Mouse (Mus musculus): ENCODE measurements around the gene Spata5.

Gene Spata5

DNA sequence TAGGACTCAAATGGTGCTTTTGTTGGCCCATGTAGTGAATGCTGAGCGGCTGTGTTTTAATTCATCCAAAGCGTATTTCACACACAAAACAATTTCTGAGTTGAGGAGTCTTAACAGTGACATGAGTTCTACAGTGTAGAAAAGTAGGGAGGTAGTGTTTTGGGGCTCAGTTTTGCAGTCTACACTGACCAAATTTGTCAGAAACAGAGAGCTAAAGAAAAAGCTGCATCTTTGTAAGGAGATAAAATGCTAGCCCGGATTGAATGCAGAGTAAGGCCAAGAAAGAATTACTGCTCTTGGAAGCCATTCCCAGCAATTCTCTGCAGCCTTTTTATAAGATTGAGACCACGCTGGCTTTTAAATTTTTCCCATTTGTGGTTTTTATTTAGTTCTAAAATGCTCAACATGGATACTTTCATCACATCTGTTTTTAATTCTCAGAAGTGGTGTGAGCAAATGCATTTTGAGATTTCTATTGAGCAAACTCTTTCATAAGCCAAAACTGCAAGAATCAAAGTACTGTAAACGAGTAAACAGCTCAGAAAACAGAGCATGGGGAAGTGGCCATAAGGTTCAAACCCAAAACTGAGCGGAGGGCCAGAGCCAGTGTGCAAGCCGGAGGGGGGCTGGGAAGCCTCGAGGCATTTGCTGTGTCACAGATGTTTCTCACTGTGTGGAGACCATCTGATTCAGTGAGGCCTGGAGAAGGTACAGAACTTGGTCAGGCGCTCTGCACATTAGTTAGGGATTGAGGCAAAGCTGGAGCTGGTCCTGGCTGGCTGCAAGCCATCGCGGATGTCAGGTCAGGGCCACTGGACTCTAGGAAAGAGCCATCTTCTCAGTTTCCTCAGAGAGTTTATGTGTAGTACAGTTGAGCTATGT is 17.7 kb upstream of the Spata5 start:
- no peak for DNase-seq (ENCODE audit: low read depth, low spot score)
- H3K36me3 ChIP-seq (ENCODE audit: control insufficient read depth, insufficient read depth, low read length, poor library complexity, severe bottlenecking), result peaks cover 2% of the 10 kb centered on the region; the same call in 1 of the 2 replicates
- H3K27me3 ChIP-seq (ENCODE audit: control insufficient read depth, insufficient read depth, low read length, poor library complexity, severe bottlenecking), result no peaks in the 10 kb centered on the region

DNA sequence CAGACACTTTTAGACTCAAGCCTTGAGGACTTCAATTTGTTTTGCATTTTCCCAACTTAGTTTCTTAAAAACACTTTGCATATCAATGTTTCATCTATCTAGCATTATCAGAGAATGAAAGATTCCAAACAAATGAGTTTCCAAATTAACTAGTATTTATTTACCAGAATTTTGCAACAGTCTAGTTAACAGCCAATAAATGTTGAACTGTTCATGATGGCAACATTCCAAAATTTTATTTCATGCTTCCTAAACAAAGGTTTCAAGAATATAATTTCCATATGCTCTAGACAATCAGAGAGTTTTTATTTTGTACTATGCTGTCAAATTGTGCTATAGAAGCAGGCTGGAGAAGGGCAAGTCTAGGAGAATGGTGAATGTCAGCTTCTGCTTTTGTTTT is 12.1 kb upstream of the Spata5 start:
- H3K36me3 ChIP-seq (ENCODE audit: control insufficient read depth, insufficient read depth, low read length, poor library complexity, severe bottlenecking), result peaks cover 4% of the 10 kb centered on the region
- no peaks in the 10 kb centered on the region for H3K27me3 ChIP-seq (ENCODE audit: control insufficient read depth, insufficient read depth, low read length, poor library complexity, severe bottlenecking)
- no peak for DNase-seq (ENCODE audit: low read depth, low spot score)

DNA sequence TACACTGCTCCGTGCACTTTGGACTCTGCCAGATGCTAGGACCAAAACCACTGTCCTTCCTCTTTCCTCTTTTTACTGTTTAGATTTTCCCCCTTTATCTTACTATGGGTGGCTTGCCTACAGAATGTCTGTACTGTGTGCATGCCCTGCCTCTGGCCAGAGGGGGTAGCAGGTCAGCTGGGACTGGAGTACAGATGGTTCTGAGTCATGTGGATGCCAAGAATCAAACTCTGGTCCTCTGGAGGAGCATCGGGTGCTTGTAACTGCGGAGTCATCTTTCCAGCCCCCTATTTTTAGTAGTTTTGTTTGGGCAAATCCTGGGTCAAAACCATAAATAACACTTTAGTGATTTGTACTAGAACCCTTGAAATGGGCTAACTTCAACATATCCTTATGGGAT is 6.2 kb upstream of the Spata5 start:
- no peak for DNase-seq (ENCODE audit: low read depth, low spot score)
- H3K27me3 ChIP-seq (ENCODE audit: control insufficient read depth, insufficient read depth, low read length, poor library complexity, severe bottlenecking), result no peaks in the 10 kb centered on the region
- peaks cover 2% of the 10 kb centered on the region; the same call in 1 of the 2 replicates for H3K36me3 ChIP-seq (ENCODE audit: control insufficient read depth, insufficient read depth, low read length, poor library complexity, severe bottlenecking)

DNA sequence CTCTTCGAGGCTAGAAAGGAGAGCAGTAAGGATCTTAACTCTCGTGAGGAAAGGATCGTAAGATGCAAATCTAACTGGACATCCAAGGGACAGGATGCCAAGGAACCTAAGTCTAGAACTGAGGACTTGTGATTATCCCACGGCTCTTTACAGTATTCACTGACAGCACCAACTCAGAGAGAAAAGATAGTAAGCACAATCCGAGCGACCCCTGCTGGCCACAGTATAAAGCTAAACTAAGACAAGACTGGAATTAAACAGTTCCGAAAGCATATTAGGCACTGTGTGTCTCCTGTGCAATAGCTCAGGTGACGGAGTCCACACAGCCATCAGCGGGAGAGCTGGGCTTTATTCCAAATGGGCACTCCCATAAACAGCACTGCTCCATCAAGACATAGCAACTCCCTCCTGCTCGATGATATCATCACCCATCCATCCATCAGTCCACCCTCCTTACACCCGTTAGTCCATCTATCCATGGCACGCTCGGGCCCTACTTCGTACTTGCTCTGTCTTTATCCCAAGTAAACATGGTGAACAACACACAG is 5.2 kb upstream of the Spata5 start:
- DNase-seq (ENCODE audit: low read depth, low spot score), result peak; percentile 77
- Histone ChIP-seq H3K27me3 (ENCODE audit: control insufficient read depth, insufficient read depth, low read length, poor library complexity, severe bottlenecking) (no peaks in the 10 kb centered on the region), H3K36me3 (ENCODE audit: control insufficient read depth, insufficient read depth, low read length, poor library complexity, severe bottlenecking) (peaks cover 2% of the 10 kb centered on the region; the same call in 1 of the 2 replicates)

DNA sequence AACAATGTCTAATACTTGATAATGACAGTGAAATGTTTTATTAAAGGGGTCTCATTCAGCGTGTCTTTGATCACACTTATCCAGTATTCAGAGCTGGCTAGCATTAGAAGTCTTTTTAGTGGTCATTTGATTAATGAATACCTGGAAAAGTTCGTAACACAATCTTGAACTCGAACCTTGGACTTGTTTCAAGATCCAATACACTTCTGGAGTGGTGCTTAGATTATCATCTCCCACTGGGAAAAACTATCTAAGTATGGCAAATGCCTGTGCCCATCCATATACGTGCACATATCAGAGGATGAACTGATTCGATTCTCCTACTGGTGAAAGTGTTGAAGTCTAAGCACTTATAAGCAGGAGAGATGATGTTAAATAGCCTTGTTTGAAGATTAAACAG is 1.4 kb upstream of the Spata5 start:
- no peaks in the 10 kb centered on the region for H3K27me3 ChIP-seq (ENCODE audit: control insufficient read depth, insufficient read depth, low read length, poor library complexity, severe bottlenecking)
- peak; percentile 5 for DNase-seq (ENCODE audit: low read depth, low spot score)
- H3K36me3 ChIP-seq (ENCODE audit: control insufficient read depth, insufficient read depth, low read length, poor library complexity, severe bottlenecking), result no peaks in the 10 kb centered on the region

DNA sequence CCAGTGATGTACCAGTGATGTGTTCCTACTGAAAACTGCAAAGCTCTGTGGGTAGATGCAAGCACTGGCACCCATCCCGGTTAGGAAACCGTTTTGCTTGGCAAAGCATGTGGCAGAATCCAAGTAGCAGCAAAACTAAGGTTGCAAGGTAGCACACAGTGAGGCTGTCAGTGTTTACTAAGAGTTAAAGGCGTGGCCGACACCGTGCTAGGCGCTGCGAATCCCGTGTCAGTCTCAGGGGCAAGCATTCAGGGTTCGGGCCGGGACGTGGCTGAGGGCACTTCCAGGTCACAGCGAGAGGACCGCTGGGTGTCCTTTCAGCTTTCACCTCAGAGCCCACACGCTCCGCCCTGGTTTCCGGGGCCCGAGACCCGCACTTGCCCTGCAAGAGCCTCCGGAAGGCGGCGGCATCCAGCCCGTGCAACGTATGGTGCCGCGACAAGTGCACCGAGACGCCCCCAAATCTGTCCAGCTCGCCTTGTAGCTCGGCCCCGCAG is 687 bp upstream of the Spata5 start:
- H3K36me3 ChIP-seq (ENCODE audit: control insufficient read depth, insufficient read depth, low read length, poor library complexity, severe bottlenecking), result no peaks in the 10 kb centered on the region
- H3K27me3 ChIP-seq (ENCODE audit: control insufficient read depth, insufficient read depth, low read length, poor library complexity, severe bottlenecking), result no peaks in the 10 kb centered on the region
- DNase-seq (ENCODE audit: low read depth, low spot score), result no peak

DNA sequence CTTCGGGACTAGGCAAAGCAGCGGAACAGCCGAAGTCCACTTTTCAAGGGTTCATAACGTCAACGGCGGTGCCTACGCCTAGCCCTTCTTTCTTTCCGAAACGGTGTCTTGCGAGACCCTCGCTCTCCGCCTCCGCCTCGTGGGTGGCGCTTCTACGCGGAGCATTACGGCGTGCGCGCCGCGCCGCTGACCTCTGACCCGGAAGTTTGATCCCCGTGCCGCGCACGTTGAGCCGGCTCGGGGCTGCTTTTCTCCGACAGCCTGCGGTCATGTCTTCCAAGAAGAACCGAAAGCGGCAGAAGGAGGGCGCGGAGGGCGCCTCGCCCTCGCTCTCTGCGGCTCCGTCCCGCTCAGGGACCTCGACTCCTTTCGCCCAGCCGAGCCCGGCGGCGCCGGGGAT is 376 bp downstream of the Spata5 start, which contains the start of gene Nudt6:
TSS of gene Nudt6 (minus strand) at position 140 of the 400 bp plus-strand sequence.
- no peaks in the 10 kb centered on the region for H3K27me3 ChIP-seq (ENCODE audit: control insufficient read depth, insufficient read depth, low read length, poor library complexity, severe bottlenecking)
- DNase-seq (ENCODE audit: low read depth, low spot score), result peak; percentile 95
- H3K36me3 ChIP-seq (ENCODE audit: control insufficient read depth, insufficient read depth, low read length, poor library complexity, severe bottlenecking), result no peaks in the 10 kb centered on the region

DNA sequence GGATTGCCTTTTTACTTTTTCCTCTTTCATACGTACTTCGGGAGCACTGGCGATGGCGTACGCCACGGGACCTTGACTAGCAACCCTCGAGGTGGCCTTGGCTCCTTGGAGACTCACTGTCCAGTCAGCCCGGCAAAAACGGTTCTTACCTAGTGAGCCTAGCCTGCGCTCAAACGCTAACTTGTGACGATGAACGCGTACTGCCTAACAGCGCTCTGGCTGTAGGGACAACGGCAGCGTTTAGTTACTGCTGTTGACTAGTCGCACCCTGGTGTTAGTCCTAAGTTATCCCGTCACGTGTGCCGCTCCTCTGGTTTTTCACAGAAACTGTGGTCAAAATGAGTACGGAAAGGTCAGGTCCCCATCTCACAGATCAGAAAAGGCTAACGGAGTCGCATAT is 945 bp downstream of the Spata5 start:
- no peaks in the 10 kb centered on the region for H3K27me3 ChIP-seq (ENCODE audit: control insufficient read depth, insufficient read depth, low read length, poor library complexity, severe bottlenecking)
- peak; percentile 57 for DNase-seq (ENCODE audit: low read depth, low spot score)
- H3K36me3 ChIP-seq (ENCODE audit: control insufficient read depth, insufficient read depth, low read length, poor library complexity, severe bottlenecking), result 0 out of 2 replicates have a peak, but pooled peaks cover 3% of the 10 kb centered on the region

DNA sequence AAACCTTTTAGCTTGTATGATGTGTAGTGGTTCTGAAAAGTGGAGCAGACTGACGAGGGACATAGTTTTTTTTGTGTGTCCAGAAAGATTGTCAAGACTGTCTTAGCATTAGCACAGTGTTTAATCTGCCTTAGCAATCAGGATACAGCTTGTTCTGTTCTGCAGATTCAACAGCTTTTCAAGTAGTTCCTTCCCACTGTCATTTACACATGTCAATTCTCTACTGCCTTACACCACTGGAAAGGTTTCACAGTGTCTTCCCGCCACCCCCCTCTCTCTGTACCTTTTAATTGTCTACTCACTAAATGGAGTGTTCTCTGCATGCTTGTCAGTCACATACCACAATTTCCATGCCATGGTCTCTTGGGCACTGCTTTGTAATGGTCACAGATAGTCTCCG is 1.5 kb downstream of the Spata5 start:
- peak; percentile 37 for DNase-seq (ENCODE audit: low read depth, low spot score)
- Histone ChIP-seq H3K27me3 (ENCODE audit: control insufficient read depth, insufficient read depth, low read length, poor library complexity, severe bottlenecking) (no peaks in the 10 kb centered on the region), H3K36me3 (ENCODE audit: control insufficient read depth, insufficient read depth, low read length, poor library complexity, severe bottlenecking) (peaks cover 3% of the 10 kb centered on the region; the same call in 1 of the 2 replicates)

DNA sequence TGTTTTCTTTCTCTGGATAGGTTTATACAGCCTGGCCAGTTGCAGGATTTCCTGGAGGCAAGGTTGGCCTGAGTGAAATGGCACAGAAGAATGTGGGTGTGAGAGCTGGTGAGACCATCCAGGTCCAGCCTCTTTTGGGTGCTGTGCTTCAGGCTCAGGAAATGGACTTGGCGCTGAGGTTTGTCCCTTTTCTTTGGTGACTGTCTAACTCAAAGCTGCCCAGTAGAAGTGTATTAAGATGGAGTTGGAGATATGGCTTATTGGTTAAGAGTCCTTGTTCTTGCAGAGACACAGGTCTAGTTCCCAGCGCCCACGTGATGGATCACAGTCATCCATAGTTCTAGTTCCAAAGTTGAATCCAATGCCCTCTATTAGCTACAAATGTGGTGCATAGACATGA is 6.4 kb downstream of the Spata5 start:
- H3K27me3 ChIP-seq (ENCODE audit: control insufficient read depth, insufficient read depth, low read length, poor library complexity, severe bottlenecking), result no peaks in the 10 kb centered on the region
- peaks cover 5% of the 10 kb centered on the region; the same call in 1 of the 2 replicates for H3K36me3 ChIP-seq (ENCODE audit: control insufficient read depth, insufficient read depth, low read length, poor library complexity, severe bottlenecking)
- DNase-seq (ENCODE audit: low read depth, low spot score), result no peak

DNA sequence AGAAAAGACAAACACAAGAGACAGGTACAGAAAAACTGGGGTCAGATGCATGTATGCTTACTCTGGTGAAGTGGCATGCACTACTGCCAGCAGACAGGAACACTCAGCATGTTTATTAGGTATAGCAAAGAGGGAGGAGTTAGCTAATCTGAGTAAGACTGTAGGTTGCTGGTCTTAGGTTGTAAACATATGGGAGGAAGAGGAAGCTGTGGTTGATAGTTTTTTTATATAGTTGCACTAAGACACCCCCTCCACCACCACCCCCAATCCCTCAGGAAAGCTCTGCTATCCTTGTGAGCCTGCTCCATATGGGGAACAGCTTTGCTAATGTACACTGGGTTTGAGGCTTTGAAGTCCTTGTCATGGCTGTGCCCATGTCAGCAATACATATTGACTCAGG is 10.7 kb downstream of the Spata5 start:
- DNase-seq (ENCODE audit: low read depth, low spot score), result no peak
- H3K36me3 ChIP-seq (ENCODE audit: control insufficient read depth, insufficient read depth, low read length, poor library complexity, severe bottlenecking), result peaks cover 3% of the 10 kb centered on the region; the same call in 1 of the 2 replicates
- no peaks in the 10 kb centered on the region for H3K27me3 ChIP-seq (ENCODE audit: control insufficient read depth, insufficient read depth, low read length, poor library complexity, severe bottlenecking)

DNA sequence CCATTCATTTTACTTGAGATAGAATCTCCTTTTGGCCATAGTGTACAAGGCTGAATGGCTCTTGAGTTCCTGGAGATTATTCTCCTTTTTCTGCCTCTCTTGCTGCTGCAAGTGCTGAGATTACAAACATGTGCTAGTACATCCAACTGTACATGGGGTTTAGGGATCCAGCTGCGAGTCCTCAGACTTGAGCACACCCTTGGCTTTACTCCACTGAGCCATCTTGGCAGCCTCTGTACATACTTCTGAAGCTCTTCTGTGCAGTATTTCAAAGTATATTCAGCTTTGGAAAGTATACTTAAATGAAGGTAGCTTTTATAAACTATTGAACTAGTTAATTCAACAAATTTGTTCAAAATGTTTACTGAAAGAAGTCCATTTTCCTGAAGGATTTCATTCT is 20.1 kb downstream of the Spata5 start:
- Histone ChIP-seq H3K36me3 (ENCODE audit: control insufficient read depth, insufficient read depth, low read length, poor library complexity, severe bottlenecking) (peaks cover 2% of the 10 kb centered on the region; the same call in 1 of the 2 replicates), H3K27me3 (ENCODE audit: control insufficient read depth, insufficient read depth, low read length, poor library complexity, severe bottlenecking) (no peaks in the 10 kb centered on the region)
- DNase-seq (ENCODE audit: low read depth, low spot score), result no peak

DNA sequence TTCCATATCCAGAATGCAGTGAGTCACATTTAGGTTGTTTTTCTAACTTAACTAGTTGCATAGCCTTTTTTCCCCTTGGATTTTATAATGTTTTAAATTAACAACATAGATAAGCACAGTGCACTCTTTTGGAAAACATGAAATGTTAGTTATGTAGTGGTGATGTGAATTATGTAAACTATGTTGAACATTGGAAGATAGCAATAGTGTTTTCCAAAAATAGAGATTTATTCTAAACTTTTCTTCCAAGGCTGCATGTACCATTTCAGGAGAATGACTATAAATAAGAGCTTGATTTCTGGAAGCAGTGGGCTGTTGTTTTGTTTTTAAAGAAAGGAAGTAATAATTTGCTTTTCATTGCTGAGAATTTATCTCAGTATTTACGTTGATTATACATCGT is 23.7 kb downstream of the Spata5 start:
- DNase-seq (ENCODE audit: low read depth, low spot score), result no peak
- Histone ChIP-seq H3K27me3 (ENCODE audit: control insufficient read depth, insufficient read depth, low read length, poor library complexity, severe bottlenecking) (no peaks in the 10 kb centered on the region), H3K36me3 (ENCODE audit: control insufficient read depth, insufficient read depth, low read length, poor library complexity, severe bottlenecking) (peaks cover 2% of the 10 kb centered on the region; the same call in 1 of the 2 replicates)

DNA sequence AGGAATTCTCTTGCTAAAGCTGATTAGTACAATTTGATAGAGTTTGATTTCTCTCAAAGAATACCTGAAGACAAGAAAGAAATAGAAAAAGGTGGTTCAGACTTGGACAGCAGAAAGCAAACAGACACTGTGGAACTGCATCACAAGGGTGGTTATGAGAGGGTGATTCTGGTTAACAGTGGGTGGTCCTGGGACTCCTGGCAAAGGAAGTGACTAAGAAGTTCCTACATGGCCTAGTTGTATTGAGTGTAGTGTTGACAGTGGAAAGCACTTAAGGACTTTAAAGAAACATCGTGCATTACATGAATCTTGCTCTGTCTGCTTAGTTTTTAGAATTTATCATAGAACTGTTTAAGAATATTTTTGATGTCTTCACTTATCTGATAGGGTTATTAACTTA is 36.3 kb downstream of the Spata5 start:
- no peak for DNase-seq (ENCODE audit: low read depth, low spot score)

DNA sequence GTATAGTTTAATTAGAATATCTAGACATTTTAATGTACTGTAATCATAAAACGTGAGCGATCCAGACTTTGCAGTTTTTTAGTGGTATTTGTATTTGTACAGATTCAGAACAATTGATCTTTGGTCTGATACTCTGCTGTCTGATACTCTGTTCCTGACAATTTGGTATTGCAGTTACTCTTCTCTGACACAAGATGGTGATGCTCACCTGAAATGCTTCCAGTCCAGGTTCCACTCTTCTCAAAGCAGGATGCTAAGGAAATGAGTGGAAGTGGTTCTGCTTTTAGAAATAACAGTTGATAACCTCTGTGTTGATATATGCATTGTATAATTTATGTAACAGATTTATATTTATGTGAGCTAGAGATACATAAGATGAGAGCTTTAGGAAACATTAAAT is 48.5 kb downstream of the Spata5 start:
- Histone ChIP-seq H3K27me3 (ENCODE audit: control insufficient read depth, insufficient read depth, low read length, poor library complexity, severe bottlenecking) (no peaks in the 10 kb centered on the region), H3K36me3 (ENCODE audit: control insufficient read depth, insufficient read depth, low read length, poor library complexity, severe bottlenecking) (no peaks in the 10 kb centered on the region)
- DNase-seq (ENCODE audit: low read depth, low spot score), result peak; percentile 23

More for the DNA sequence above, 36.3 kb downstream of the Spata5 start:
- Histone ChIP-seq H3K27me3 (ENCODE audit: control insufficient read depth, insufficient read depth, low read length, poor library complexity, severe bottlenecking) (no peaks in the 10 kb centered on the region), H3K36me3 (ENCODE audit: control insufficient read depth, insufficient read depth, low read length, poor library complexity, severe bottlenecking) (peaks cover 4% of the 10 kb centered on the region; the same call in 1 of the 2 replicates)
